ENCODE assay signal across 11 mouse cellular contexts in the genomic region with DNA sequence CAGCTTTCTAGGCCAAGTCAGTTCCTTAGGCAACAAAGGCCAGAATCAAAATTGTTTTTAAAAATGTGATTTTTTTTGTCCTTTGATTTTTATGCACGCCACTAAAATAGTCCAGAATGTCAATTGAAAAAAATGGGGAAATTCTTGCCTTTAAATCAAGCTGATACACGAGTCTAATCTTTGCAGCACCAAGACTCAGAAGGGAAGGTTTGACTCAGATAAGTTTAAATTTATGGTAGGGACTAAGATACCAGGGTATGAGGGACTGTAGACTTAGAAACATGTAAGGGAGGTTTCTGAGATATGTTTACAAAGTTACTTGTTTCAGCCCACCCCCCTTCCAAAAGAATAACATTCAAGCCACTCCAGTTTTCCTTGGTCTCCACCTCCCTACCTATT. TPM values are rescaled to one million over a fixed set of nuclear protein-coding genes. Genes with fewer than 3 reads are reported as not detected.
"Had no signal": no experiment of that assay in that cellular context is flagged by ENCODE, and none has a peak within 500 bp of the region (broad histone marks: within the 10 kb centered on the region; RNA-seq: fewer than 3 reads in every experiment).

No protein-coding gene starts in this region.

- H3K36me3 ChIP-seq: limb, embryonic 12.5 days; limb, embryonic 15.5 days; midbrain, embryonic 12.5 days; midbrain, embryonic 15.5 days; neural tube, embryonic 15.5 days; stomach, embryonic 15.5 days had no signal

- H3K27ac ChIP-seq: limb, embryonic 12.5 days; limb, embryonic 15.5 days; liver, embryonic 14.5 days; macrophage; stomach, embryonic 15.5 days had no signal

- H3K9ac ChIP-seq: limb, embryonic 12.5 days; limb, embryonic 15.5 days; liver, embryonic 14.5 days; liver, postnatal 0 days; lung, embryonic 14.5 days; midbrain, embryonic 12.5 days; neural tube, embryonic 15.5 days; stomach, embryonic 15.5 days had no signal

- H3K4me1 ChIP-seq: limb, embryonic 12.5 days; midbrain, embryonic 12.5 days; midbrain, embryonic 15.5 days; neural tube, embryonic 15.5 days; stomach, embryonic 15.5 days had no signal

- H3K27me3 ChIP-seq: midbrain, embryonic 15.5 days; neural tube, embryonic 15.5 days; stomach, embryonic 15.5 days had no signal

- H3K9me3 ChIP-seq: limb, embryonic 12.5 days; limb, embryonic 15.5 days; midbrain, embryonic 12.5 days; midbrain, embryonic 15.5 days; neural tube, embryonic 15.5 days; stomach, embryonic 15.5 days had no signal

RNA-seq across cellular contexts. Expression of a gene that starts 3.6 kb away (rescaled TPM):
- total RNA-seq: megakaryocyte, adult 5-6 weeks had no signal
- polyA plus RNA-seq: macrophage had no signal
